ENCODE assay signal across 11 mouse cellular contexts in genomic region chr2:169695025-169695424, GRCm38 (mm10).
DNase-seq lines count a peak whose midpoint lies in the region; ATAC-seq lines count a peak whose summit lies in the region.
"Had no signal": no experiment of that assay in that cellular context is flagged by ENCODE, and none has a peak within 500 bp of the region (broad histone marks: within the 10 kb centered on the region; RNA-seq: fewer than 3 reads in every experiment).

No protein-coding gene starts in this region.

- intact Hi-C loops in left cerebral cortex, postnatal 4 days (cut with DNase I), result no loop called here
- intact Hi-C loops in left cerebral cortex, postnatal 25 days (cut with DNase I), result no loop called here

- no peaks in the 10 kb centered on the region for H3K27me3 ChIP-seq in intestine, embryonic 16.5 days (replicated peaks; ENCODE audit: control insufficient read depth, insufficient read depth, low read length)

- H3K9me3 ChIP-seq in intestine, embryonic 16.5 days (ENCODE audit: control insufficient read depth, low read length), result no peaks in the 10 kb centered on the region

- peaks cover 44% of the 10 kb centered on the region for H3K4me1 ChIP-seq in intestine, embryonic 16.5 days (ENCODE audit: control insufficient read depth, insufficient read depth, low read length)

- WGBS in intestine, embryonic 16.5 days, result 52% methylated on average over 9 of the region's 9 CpGs

- no peak overlapping the region; the same call in 1 of the 2 replicates for H3K4me2 ChIP-seq in intestine, embryonic 16.5 days (ENCODE audit: low read depth, low read length)

- ATAC-seq in intestine, embryonic 16.5 days, result peak; percentile 82

- H3K4me3 ChIP-seq in intestine, embryonic 16.5 days (ENCODE audit: low read length), result no peak overlapping the region

- 0 out of 2 replicates have a peak overlapping the region, but pooled peaks have one; percentile 40 for H3K9ac ChIP-seq in intestine, embryonic 16.5 days (ENCODE audit: low read depth, low read length)

- no peaks in the 10 kb centered on the region for H3K36me3 ChIP-seq in intestine, embryonic 16.5 days (ENCODE audit: control insufficient read depth, insufficient read depth, low read length)

- DNase-seq in left cerebral cortex, postnatal 4 days, result peak; percentile 29
- DNase-seq in left cerebral cortex, postnatal 25 days (ENCODE audit: low spot score in 2 of 2), result no peak
- DNase-seq in naive thymus-derived CD4-positive, alpha-beta T cell, adult 2 months (ENCODE audit: low read depth), result peak; percentile 24
- peak; percentile 54 for DNase-seq in yolk sac, embryonic 10.5 days (ENCODE audit: low spot score)
- no peak for DNase-seq in frontal cortex, postnatal 25 days (ENCODE audit: low spot score in 2 of 2)
- DNase-seq in cerebellum, adult 8-10 months, result no peak
- DNase-seq: cerebellum, adult 2 months; kidney, adult 8-10 months; layer of hippocampus, postnatal 36 days; spleen, adult 18-20 months had no signal

- H3K27ac ChIP-seq in intestine, embryonic 16.5 days (ENCODE audit: low read length), result peak overlapping the region; percentile 68

Comparison
In these comparisons a context has a peak if more than half of its experiments do, and no peak if none do; other contexts are left out.
1. DNase-seq: peak in left cerebral cortex, postnatal 4 days (single experiment), naive thymus-derived CD4-positive, alpha-beta T cell, adult 2 months (single experiment) and yolk sac, embryonic 10.5 days (single experiment); none in left cerebral cortex, postnatal 25 days (0 of 2), frontal cortex, postnatal 25 days (0 of 2) and cerebellum, adult 8-10 months (single experiment).